Mouse (Mus musculus): ENCODE results near the gene Atpaf2. TPM values are rescaled to one million over a fixed set of nuclear protein-coding genes. Genes with fewer than 3 reads are reported as not detected.

Gene Atpaf2
- polyA plus RNA-seq, 1 experiment from 2014 or later: 54.8 TPM

DNA sequence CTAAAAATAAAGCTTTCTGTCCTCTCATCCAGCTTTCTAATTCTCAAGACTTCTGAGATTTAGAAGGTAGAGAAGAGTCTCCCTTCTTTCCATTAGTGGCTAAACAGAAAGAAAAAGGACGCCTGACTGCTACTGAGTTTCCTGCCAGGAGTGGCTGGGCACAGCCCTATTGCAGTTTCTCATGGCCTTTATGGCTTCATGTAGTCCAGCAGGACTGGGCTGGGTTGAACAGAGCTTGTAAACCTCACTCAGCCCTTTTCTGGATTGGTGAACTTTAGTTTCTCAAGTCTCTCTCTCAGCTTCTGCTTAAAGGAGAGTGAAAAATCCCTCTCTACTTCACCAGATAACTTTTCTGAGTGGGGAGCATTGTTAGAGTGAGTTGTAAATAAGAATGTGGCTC lies 8.2 kb upstream of the Atpaf2 start:
- Histone ChIP-seq H3K4me3 (no peak overlapping the region), H3K27ac (no peak overlapping the region), H3K27me3 (ENCODE audit: poor library complexity, severe bottlenecking) (no peaks in the 10 kb centered on the region), H3K4me1 (no peaks in the 10 kb centered on the region), H3K36me3 (replicated peaks) (peaks cover 46% of the 10 kb centered on the region), H3K9me3 (no peaks in the 10 kb centered on the region)
- no peak for DNase-seq (ENCODE audit: extremely low spot score, low spot score)
- 88% methylated on average over 1 of the region's 1 CpGs for WGBS

DNA sequence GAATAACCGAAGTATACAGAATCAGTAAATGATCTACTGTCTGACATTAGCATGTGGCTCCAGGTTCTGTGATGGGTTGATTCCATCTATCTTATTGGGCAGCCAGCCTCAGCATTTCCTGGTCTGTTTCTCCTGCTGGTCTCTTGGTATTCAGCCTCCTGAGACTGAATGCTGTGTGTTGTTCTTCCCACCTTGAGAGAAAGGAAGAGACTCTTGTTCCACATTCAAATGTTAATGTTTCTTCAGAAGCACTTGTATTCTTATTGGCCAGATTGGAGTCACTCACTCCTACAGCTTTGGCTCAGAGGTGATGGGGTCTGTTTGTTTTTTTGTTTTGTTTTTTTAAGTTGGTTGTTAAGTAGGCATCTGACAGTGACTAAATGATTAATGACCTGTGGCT lies 4.7 kb upstream of the Atpaf2 start:
- Histone ChIP-seq H3K27ac (no peak overlapping the region), H3K27me3 (ENCODE audit: poor library complexity, severe bottlenecking) (no peaks in the 10 kb centered on the region), H3K4me3 (no peak overlapping the region), H3K36me3 (replicated peaks) (peaks cover 19% of the 10 kb centered on the region), H3K9me3 (no peaks in the 10 kb centered on the region), H3K4me1 (peaks cover 15% of the 10 kb centered on the region)
- 68% methylated on average over 1 of the region's 1 CpGs for WGBS
- DNase-seq (ENCODE audit: extremely low spot score, low spot score): no peak

DNA sequence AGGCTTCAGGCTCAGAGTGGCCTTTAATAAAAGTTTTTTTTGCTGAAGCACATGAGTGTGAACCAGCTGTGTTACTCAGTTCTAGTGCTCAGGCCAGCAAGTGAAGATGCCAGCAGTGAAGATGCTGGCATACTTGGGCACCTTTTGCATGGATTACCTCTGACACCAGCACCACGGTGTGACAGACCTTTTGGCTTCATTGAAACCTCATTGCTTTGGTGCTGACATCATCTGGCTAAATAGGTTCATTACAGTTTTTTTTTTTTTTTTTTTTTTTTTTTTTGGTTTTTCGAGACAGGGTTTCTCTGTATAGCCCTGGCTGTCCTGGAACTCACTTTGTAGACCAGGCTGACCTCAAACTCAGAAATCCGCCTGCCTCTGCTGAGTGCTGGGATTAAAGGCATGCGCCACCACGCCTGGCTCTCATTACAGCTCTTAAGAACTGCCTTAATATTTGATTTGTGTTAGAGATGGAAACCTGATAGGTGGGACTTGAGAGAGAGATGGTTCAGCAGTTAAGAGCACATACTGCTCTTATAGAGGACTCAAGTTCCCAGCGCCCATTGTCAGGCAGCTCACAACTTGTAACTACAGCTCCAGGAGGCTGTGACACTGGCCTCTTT lies 3.9 kb upstream of the Atpaf2 start:
- peaks cover 12% of the 10 kb centered on the region for H3K36me3 ChIP-seq (replicated peaks)
- WGBS: 67% methylated on average over 6 of the region's 6 CpGs
- H3K27ac ChIP-seq: no peak overlapping the region
- H3K4me3 ChIP-seq: no peak overlapping the region
- H3K27me3 ChIP-seq (ENCODE audit: poor library complexity, severe bottlenecking): no peaks in the 10 kb centered on the region
- H3K4me1 ChIP-seq: peaks cover 20% of the 10 kb centered on the region
- no peak for DNase-seq (ENCODE audit: extremely low spot score, low spot score)
- H3K9me3 ChIP-seq: no peaks in the 10 kb centered on the region

DNA sequence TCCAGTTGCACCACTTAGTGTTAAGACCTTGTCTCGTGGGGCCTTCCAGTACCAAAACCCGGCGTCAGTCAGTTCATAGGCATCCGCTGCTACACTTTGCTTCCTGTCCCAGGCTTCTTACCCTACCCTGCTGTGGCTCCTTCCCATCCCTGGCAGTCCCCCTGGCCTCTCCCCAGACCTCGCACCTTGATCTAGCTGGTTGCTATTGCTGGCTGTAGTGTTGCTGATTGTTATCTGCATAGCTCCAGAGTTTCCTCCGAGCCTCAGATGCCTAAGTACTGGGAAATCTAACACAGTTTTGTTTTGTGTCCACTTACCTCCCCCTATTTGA lies 181 bp upstream of the Atpaf2 start:
- Histone ChIP-seq H3K4me1 (peaks cover 43% of the 10 kb centered on the region), H3K9me3 (no peaks in the 10 kb centered on the region), H3K36me3 (replicated peaks) (no peaks in the 10 kb centered on the region), H3K27ac (peak overlapping the region; percentile 95), H3K4me3 (peak overlapping the region; percentile 91), H3K27me3 (ENCODE audit: poor library complexity, severe bottlenecking) (no peaks in the 10 kb centered on the region)
- WGBS: 40% methylated on average over 6 of the region's 6 CpGs
- peak; percentile 19 for DNase-seq (ENCODE audit: extremely low spot score, low spot score)

DNA sequence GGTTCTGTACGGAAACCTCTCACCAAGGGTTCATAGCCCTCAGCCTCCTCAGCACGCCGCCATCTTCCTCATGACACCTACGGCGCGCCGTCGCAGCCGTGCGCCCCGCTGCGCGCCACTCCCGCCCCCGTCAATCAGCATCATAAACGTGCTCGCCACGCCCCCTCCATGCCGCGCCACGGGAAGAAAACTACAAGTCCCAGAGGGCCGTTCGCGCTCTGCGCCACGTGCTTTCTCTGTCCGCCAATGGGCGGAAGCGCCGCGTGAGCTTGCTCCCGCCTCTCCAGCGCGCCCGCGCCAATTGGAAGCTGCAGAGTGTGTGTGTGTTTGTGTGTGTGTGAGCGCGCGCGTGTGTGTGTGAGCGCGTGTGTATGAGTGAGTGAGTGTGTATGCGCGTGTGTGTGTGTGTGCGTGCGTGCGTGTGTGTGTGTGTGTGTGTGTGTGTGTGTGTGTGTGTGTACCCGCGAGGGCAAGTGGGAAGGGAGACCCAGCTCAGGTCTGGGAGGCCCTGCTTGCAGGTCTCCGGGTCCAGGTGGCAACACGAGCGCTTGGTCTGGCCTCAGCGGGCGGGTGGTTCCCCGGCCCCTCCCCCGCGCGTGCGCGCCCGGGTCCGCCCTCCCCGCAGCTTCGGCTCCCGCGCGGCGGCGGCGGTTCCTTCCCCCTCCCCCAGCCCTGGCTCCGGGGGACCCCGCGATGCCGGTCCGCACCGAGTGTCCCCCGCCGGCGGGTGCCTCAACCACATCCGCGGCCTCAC lies 1.1 kb downstream of the Atpaf2 start, which contains the start of gene Gid4:
Gene Gid4, plus strand, starts transcription at position 183 of the 754 bp plus-strand sequence.
- H3K4me1 ChIP-seq: peaks cover 43% of the 10 kb centered on the region
- H3K27me3 ChIP-seq (ENCODE audit: poor library complexity, severe bottlenecking): no peaks in the 10 kb centered on the region
- H3K9me3 ChIP-seq: no peaks in the 10 kb centered on the region
- peak within 1 kb of the TSS; percentile 95 for H3K27ac ChIP-seq
- peak; percentile 99 for DNase-seq (ENCODE audit: extremely low spot score, low spot score)
- under 1% methylated on average over 75 of the region's 81 CpGs for WGBS
- peak within 1 kb of the TSS; percentile 91 for H3K4me3 ChIP-seq
- no peaks in the 10 kb centered on the region for H3K36me3 ChIP-seq (replicated peaks)

DNA sequence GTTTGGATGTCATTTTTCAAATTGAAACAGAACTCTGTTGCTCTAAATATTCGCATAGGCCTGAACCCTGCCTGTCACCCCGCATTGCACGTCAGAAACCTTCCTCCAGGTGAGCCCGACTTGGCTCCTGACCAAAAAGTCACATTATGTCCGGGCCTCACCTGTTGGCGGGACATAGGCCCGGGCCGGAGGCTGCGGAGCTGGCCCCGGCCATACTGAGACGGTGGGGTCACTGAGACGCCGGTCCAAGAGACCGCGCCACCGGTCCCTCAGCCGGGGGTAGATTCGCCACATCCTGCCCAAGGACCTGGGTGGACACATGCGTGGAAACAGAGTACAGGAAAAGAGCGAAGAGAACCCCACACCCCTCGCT lies 1.7 kb downstream of the Atpaf2 start:
- no peaks in the 10 kb centered on the region for H3K27me3 ChIP-seq (ENCODE audit: poor library complexity, severe bottlenecking)
- peaks cover 43% of the 10 kb centered on the region for H3K4me1 ChIP-seq
- WGBS: under 1% methylated on average over 21 of the region's 21 CpGs
- no peaks in the 10 kb centered on the region for H3K36me3 ChIP-seq (replicated peaks)
- H3K27ac ChIP-seq: peak overlapping the region; percentile 95
- DNase-seq (ENCODE audit: extremely low spot score, low spot score): no peak
- peak overlapping the region; percentile 91 for H3K4me3 ChIP-seq
- no peaks in the 10 kb centered on the region for H3K9me3 ChIP-seq

DNA sequence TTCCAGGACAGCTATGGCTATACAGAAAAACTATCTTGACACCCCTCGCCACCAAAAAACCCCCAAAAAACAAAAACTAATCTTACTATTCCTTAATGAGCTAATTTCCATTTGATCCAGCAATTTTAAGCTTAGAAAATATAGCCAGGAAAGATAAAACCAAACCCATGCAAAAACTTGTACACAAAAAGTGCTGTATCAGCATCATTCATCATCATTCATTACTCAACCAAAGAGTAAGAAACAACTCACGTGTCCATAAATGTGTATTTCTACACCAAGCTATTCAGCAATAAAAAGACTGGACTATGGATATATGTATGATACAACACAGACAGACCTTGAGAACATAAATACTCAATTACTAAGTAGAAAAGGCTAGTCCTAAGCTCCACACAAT lies 5.3 kb downstream of the Atpaf2 start:
- DNase-seq (ENCODE audit: extremely low spot score, low spot score): no peak
- H3K4me1 ChIP-seq: peaks cover 28% of the 10 kb centered on the region
- 95% methylated on average over 2 of the region's 2 CpGs for WGBS
- no peaks in the 10 kb centered on the region for H3K27me3 ChIP-seq (ENCODE audit: poor library complexity, severe bottlenecking)
- peaks cover 16% of the 10 kb centered on the region for H3K36me3 ChIP-seq (replicated peaks)
- no peak overlapping the region for H3K4me3 ChIP-seq
- no peak overlapping the region for H3K27ac ChIP-seq
- H3K9me3 ChIP-seq: no peaks in the 10 kb centered on the region

DNA sequence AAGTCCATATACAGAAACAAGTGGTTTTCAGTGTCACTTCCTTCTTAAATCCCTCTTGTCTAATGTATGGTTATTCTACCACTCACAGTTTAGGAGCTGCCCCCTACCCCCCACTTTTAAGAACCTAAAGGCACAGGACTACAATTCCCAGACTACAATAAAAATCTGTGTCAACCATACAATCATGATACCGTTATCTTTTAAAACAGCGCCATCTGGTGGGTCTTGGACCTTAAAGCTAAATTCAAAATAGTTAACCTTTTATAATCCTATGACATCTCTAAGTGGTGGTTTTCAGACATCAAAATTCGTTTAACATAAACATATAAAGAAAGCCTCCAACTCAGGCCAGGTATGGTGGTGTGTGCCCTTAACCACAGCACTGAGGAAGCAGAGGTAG lies 6.1 kb downstream of the Atpaf2 start:
- H3K27ac ChIP-seq: no peak overlapping the region
- H3K4me3 ChIP-seq: no peak overlapping the region
- no peaks in the 10 kb centered on the region for H3K27me3 ChIP-seq (ENCODE audit: poor library complexity, severe bottlenecking)
- DNase-seq (ENCODE audit: extremely low spot score, low spot score): peak; percentile 33
- H3K36me3 ChIP-seq (replicated peaks): peaks cover 23% of the 10 kb centered on the region
- no peaks in the 10 kb centered on the region for H3K9me3 ChIP-seq
- H3K4me1 ChIP-seq: peaks cover 24% of the 10 kb centered on the region
- WGBS: 17% methylated on average over 3 of the region's 3 CpGs

DNA sequence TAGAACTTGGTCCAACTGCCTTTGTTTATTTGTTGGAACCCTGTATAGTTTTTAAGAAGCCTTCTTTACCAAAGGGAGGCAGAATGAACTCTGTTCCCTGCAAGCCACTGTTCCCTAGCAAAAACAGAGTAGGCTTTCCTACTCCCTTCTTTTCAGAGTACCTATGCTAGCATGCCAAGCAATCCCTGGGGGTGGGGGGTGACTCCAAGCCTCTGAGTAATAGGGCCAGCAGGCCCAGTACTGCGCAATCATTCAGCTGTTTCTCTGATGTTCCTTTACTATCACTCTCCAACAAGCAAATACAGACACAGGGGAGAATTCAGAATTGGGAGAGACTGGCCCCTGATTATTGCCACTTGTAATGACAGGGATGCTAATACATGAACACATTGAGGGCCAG lies 11.7 kb downstream of the Atpaf2 start:
- no peaks in the 10 kb centered on the region for H3K27me3 ChIP-seq (ENCODE audit: poor library complexity, severe bottlenecking)
- no peak overlapping the region for H3K27ac ChIP-seq
- H3K36me3 ChIP-seq (replicated peaks): peaks cover 79% of the 10 kb centered on the region
- H3K4me3 ChIP-seq: no peak overlapping the region
- WGBS: 100% methylated on average over 1 of the region's 1 CpGs
- H3K9me3 ChIP-seq: no peaks in the 10 kb centered on the region
- DNase-seq (ENCODE audit: extremely low spot score, low spot score): no peak
- H3K4me1 ChIP-seq: no peaks in the 10 kb centered on the region

DNA sequence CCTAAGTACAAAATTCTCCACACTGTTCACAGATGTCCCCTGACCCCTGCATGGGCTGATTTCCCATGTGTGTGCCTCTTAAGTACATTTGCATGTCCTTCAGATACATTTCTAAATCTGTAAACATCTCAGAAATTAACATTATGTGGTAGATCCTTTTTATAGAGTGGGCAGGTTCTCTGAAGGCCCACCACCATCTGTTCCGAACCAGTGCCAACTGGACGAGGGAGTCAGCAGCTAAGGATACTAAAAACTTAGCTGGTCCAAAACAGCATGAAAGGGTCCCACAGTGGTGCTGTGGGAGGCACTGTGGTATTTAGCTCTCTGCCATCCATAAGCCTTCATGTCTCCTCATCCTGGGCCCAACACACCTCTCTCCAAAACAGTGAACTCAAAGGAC lies 21.1 kb downstream of the Atpaf2 start:
- no peak overlapping the region for H3K27ac ChIP-seq
- 94% methylated on average over 2 of the region's 2 CpGs for WGBS

DNA sequence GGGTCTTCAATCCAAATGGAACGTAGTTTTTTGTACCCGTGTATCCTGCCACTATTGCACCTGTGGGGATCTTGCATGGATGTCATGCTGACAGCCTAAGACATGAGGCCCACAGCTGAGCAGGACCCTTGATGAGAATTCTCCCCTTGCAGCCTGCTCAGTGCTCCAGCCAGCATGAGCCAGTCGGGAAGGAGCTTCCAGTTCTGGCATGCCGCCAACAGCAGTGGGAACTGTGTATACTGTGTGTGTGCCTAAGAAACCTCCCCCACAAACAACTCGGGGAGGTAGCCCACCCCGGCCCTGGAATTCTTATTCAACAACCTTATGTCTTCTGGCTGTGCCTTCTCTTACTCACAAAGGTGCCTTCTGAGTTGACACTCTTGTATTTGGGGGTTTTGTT lies 21.7 kb downstream of the Atpaf2 start:
- Histone ChIP-seq H3K27me3 (ENCODE audit: poor library complexity, severe bottlenecking) (no peaks in the 10 kb centered on the region), H3K4me3 (no peak overlapping the region), H3K36me3 (replicated peaks) (peaks cover 25% of the 10 kb centered on the region), H3K27ac (no peak overlapping the region), H3K9me3 (no peaks in the 10 kb centered on the region), H3K4me1 (peaks cover 3% of the 10 kb centered on the region; the same call in 1 of the 2 replicates)
- 92% methylated on average over 6 of the region's 6 CpGs for WGBS
- DNase-seq (ENCODE audit: extremely low spot score, low spot score): no peak

More for the DNA sequence above, 21.1 kb downstream of the Atpaf2 start:
- no peaks in the 10 kb centered on the region for H3K9me3 ChIP-seq
- H3K36me3 ChIP-seq (replicated peaks): peaks cover 31% of the 10 kb centered on the region
- DNase-seq (ENCODE audit: extremely low spot score, low spot score): no peak
- H3K27me3 ChIP-seq (ENCODE audit: poor library complexity, severe bottlenecking): no peaks in the 10 kb centered on the region
- peaks cover 3% of the 10 kb centered on the region; the same call in 1 of the 2 replicates for H3K4me1 ChIP-seq
- no peak overlapping the region for H3K4me3 ChIP-seq

DNA sequence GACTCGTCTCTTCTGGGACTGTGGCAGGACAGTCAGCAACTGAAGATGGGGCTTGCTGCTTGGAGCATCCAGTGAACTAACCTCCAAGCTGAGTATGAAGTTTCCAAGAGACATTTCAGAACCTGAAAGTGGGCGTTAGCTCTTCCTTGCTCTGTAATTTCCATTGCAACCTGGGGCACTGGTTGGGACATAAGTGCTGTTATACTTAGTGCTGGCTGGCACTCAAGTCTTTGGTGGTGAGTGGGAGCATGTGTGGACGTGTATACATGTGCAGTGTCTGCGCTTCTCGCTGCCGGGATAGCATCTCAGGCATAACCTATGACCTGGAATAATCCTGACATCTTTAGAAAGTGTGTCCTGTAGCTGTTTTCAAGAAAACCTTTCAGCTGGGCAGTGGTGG lies 26.9 kb downstream of the Atpaf2 start:
- peaks cover 3% of the 10 kb centered on the region; the same call in 1 of the 2 replicates for H3K4me1 ChIP-seq
- H3K27ac ChIP-seq: no peak overlapping the region
- H3K9me3 ChIP-seq: no peaks in the 10 kb centered on the region
- DNase-seq (ENCODE audit: extremely low spot score, low spot score): no peak
- H3K4me3 ChIP-seq: no peak overlapping the region
- WGBS: 92% methylated on average over 6 of the region's 6 CpGs
- no peaks in the 10 kb centered on the region for H3K27me3 ChIP-seq (ENCODE audit: poor library complexity, severe bottlenecking)
- no peaks in the 10 kb centered on the region for H3K36me3 ChIP-seq (replicated peaks)

DNA sequence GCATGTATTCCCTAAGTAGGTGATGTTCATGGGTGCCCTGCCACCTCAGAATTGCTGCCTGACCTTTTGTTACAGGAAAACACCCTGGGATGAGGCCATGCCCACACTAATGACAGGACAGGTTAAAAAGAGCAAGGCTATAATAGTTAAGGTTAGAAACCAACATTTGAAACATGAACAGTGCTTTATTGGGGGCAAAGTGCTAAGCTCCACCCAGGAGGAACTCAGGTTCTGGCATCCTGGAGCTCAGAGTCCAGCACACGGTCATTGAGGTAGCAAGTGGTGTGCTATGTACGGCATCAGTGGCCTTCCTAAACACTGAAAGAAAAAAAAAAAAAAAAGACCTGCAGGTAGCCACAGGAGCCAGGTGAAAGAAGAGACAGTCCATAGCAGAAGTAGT lies 30.3 kb downstream of the Atpaf2 start:
- peaks cover 20% of the 10 kb centered on the region for H3K27me3 ChIP-seq (ENCODE audit: poor library complexity, severe bottlenecking)
- H3K36me3 ChIP-seq (replicated peaks): no peaks in the 10 kb centered on the region
- H3K4me1 ChIP-seq: peaks cover 18% of the 10 kb centered on the region
- no peak overlapping the region for H3K4me3 ChIP-seq
- no peak for DNase-seq (ENCODE audit: extremely low spot score, low spot score)
- 90% methylated on average over 2 of the region's 2 CpGs for WGBS
- no peak overlapping the region for H3K27ac ChIP-seq
- H3K9me3 ChIP-seq: no peaks in the 10 kb centered on the region

All from forebrain, embryonic 10.5 days (tissue).